Mouse (Mus musculus): ENCODE data around the gene Tenm3.

DNA sequence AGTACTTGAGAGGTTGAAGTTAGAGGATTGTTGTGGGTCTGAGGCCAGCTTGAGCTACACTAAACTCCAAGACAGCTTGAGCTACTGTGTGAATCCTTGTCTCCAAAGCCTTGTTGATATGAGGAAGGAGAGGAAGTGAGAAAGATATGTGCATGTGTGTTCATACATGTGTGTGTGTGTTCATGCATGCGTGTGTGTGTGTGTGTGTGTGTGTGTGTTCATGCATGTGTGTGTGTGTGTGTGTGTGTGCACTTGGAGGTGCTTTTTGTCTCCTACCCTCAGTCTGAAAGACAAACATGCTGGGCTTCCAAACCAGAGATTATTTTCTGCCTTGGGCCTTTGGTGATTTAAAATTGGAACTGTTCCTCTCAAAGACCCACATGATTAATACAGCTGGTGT, 184.5 kb downstream of the Tenm3 start:
- TF ChIP-seq CTCF (IDR thresholded peaks at IDR 0.05; ENCODE audit: extremely low read depth, insufficient read depth, low read length) (no peak), POLR2A (IDR thresholded peaks at IDR 0.05; ENCODE audit: extremely low read depth, insufficient read depth, low read length) (no peak)
